Mouse (Mus musculus) lung, postnatal 0 days (tissue): Measurements from ENCODE around the gene Lrmda. TPM values are rescaled to one million over a fixed set of nuclear protein-coding genes. Genes with fewer than 3 reads are reported as not detected.

Experiments used
- ATAC-seq: fragments of 200-750 bp; cut with Nextera tagmentation; 2 replicates; pipeline ENCODE4 v1.8.0; 2017; ENCODE audit warnings: moderate library complexity
- DNase-seq: peaks from one replicate; pipeline ENCODE4 v3.0.0-alpha.2; 2016; ENCODE audit warnings: low spot score
- H3K27ac ChIP-seq: fragments of 300-500 bp; sonication (generic); 2 replicates; pipeline ENCODE4 v1.5.1; 2014; ENCODE audit warnings: antibody characterized with exemption, mild to moderate bottlenecking, low read length, mixed read lengths
- H3K27me3 ChIP-seq: fragments of 300-500 bp; sonication (generic); replicated peaks from 2 replicates; pipeline ENCODE4 v1.6.1; 2014; ENCODE audit warnings: low read length, mixed read lengths; ENCODE audit not compliant: insufficient read depth
- H3K36me3 ChIP-seq: fragments of 300-500 bp; sonication (generic); 2 replicates; pipeline ENCODE4 v1.6.1; 2014; ENCODE audit warnings: low read length, mixed read lengths; ENCODE audit not compliant: insufficient read depth
- H3K4me1 ChIP-seq: fragments of 300-500 bp; sonication (generic); 2 replicates; pipeline ENCODE4 v1.6.1; 2014; ENCODE audit warnings: antibody characterized with exemption, low read depth, low read length, mixed read lengths; ENCODE audit not compliant: insufficient read depth
- H3K4me2 ChIP-seq: fragments of 300-500 bp; sonication (generic); replicated peaks from 2 replicates; pipeline ENCODE4 v1.6.1; 2014; ENCODE audit warnings: low read depth, mild to moderate bottlenecking, low read length, moderate library complexity, mixed read lengths
- H3K4me3 ChIP-seq: fragments of 300-500 bp; sonication (generic); 2 replicates; pipeline ENCODE4 v1.5.1; 2014; ENCODE audit warnings: low read depth, low read length
- H3K9ac ChIP-seq: fragments of 300-500 bp; sonication (generic); replicated peaks from 2 replicates; pipeline ENCODE4 v1.6.1; 2014; ENCODE audit warnings: low read depth, mild to moderate bottlenecking
- H3K9me3 ChIP-seq: fragments of 300-500 bp; sonication (generic); 2 replicates; pipeline ENCODE4 v1.6.1; 2016; ENCODE audit warnings: low read length, mixed read lengths
- CTCF ChIP-seq: IDR thresholded peaks from 2 replicates; pipeline ENCODE4 v1.5.1; 2016; ENCODE audit warnings: antibody characterized with exemption, mild to moderate bottlenecking
- EP300 ChIP-seq: IDR thresholded peaks from 2 replicates; pipeline ENCODE4 v1.6.1; 2016; ENCODE audit warnings: antibody characterized with exemption, mild to moderate bottlenecking, control low read depth
- WGBS: fragments of 180-500 bp; shearing (Covaris S2); extraction: QIAGEN DNeasy Blood & Tissue Kit; methylation state at CpG from one replicate; pipeline ENCODE4 v1.1.7; 2014; 5-methylcytosine and 5-hydroxymethylcytosine counted together
- polyA plus RNA-seq: library from polyadenylated mRNA; unstranded; fragments of >200 nt; fragmentation: Nextera tagmentation; extraction: Ambion mirVana; gene quantifications from 2 replicates; pipeline ENCODE4 v1.2.1, GENCODE M21; 2015

The Lrmda gene
- polyA plus RNA-seq, 1 experiment from 2014 or later: 0.86 TPM

DNA sequence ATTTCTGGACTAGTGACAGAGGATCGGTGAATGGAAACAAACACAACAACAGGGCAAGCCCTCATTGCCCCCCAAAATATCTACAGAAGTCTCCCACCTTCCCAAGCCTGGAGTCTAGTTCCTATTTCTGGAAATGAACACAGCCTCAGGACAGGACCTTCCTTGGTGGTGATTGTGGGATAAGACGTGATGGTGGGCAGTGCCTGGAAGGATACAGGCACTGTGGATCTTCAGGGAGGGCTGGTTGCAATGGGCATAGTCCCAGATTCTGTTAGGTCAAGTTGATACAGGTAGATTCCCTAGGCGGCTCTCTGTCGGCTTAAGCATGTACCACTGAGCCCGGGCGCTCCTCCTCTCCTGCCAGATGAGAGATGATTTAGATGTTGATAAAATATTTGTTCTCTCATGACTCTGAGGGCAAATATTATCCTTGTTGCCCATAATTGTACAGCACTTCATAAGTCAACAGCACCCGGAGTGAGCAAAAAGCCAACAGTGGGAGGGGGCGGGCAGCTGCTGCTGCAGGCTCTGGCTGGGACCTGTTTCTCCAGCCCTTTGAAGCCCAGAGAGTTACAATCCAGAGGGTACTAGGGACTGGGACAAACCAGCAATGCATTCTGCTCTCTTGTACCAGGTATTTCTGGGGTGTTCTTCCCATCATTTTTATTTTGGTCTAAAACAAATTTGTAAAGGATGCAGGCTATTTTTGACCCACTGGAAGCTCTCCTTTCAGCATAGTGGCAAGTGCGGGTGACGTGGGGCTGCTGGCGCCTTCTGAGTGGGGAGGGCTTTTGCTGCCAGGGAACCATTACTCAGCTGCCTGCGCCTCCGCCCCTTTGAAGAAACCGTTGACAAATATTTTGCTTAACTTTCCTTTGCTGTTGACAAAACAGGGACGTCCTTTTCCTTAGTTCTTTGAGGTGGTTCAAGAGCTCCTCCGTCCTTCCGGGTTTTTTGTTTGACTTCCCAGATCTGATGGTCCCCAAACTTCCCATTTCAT is 630.8 kb downstream of the Lrmda start:
- Histone ChIP-seq H3K9me3 (no peaks in the 10 kb centered on the region), H3K9ac (0 out of 2 replicates have a peak overlapping the region, but pooled peaks have one; percentile 19), H3K4me1 (peaks cover 23% of the 10 kb centered on the region), H3K27me3 (no peaks in the 10 kb centered on the region), H3K4me3 (no peak overlapping the region), H3K4me2 (peak overlapping the region; percentile 19; the same call in 1 of the 2 replicates), H3K36me3 (no peaks in the 10 kb centered on the region), H3K27ac (peak overlapping the region; percentile 20; the same call in 1 of the 2 replicates)
- peak; percentile 59 for ATAC-seq
- peak; percentile 82 for DNase-seq
- peak; percentile 25; the same call in 1 of the 2 replicates for TF ChIP-seq EP300
- no peak for TF ChIP-seq CTCF
- WGBS: 15% methylated on average over 17 of the region's 17 CpGs

DNA sequence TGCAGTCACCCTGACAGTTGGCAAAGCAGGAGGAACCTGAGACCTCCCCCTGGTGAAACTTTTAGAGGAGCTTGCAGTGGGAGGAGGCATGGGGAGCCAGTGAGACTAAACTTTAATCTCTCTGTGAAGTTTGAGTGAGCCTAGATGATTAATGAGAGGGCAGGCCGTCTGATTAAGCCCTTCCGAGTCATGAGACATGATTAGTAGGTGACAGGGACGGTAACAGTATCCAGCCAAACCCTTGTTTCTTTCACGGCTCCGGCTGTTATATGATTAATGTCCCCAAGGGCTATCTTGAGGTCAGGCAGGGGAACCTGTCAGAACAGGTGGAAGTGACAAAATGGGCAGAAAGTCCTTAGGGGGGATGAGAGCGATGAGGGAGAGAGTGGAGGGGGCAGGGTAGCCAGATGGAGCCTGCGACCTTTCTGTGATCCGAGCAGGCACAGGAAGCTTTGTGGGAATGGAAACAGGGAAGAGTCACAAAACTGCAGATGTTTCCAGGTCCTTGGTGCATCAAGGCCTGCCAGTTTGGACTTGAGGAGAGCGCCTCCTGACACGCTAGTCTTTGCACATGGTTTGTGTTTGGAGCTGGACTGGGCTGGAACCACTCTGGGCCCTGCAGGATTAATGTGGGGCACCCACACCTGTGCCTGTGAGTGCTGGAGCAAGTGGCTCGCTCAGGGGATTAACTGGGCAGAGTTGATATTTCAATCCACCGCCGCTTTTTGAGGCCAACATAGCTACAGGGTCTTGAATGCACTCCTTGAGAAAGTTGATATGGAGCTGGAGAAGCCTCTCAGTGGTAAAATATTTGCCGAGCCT is 631.8 kb downstream of the Lrmda start:
- Histone ChIP-seq H3K4me2 (no peak overlapping the region), H3K4me3 (no peak overlapping the region), H3K9ac (no peak overlapping the region), H3K9me3 (no peaks in the 10 kb centered on the region), H3K27ac (no peak overlapping the region), H3K36me3 (no peaks in the 10 kb centered on the region), H3K4me1 (peaks cover 23% of the 10 kb centered on the region), H3K27me3 (no peaks in the 10 kb centered on the region)
- peak; percentile 23 for DNase-seq
- WGBS: 46% methylated on average over 14 of the region's 14 CpGs
- no peak for TF ChIP-seq EP300
- TF ChIP-seq CTCF: no peak
- ATAC-seq: no peak

DNA sequence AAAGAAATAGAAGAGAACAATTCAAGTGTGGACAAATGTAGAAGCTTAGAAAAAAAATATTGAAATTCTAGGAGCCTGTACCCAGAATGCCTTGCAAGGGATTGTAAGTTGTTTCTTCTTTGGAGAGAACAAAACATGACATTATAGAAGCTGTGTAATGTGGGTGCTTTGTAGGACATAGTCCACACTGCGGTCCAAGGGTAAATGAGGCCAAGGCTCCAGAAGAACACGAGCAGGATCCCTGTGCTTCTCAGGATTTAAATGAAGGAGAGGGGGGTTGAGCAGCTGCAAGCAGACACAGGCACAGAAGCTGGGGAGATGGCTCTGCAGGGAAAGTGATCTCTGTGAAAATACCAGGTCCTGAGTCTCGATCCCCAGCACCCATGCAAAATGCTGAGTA is 643.0 kb downstream of the Lrmda start:
- Histone ChIP-seq H3K9me3 (no peaks in the 10 kb centered on the region), H3K27me3 (no peaks in the 10 kb centered on the region), H3K27ac (no peak overlapping the region), H3K36me3 (no peaks in the 10 kb centered on the region), H3K4me1 (no peaks in the 10 kb centered on the region), H3K4me3 (no peak overlapping the region), H3K9ac (no peak overlapping the region), H3K4me2 (no peak overlapping the region)
- ATAC-seq (no peak), DNase-seq (no peak)
- WGBS: 73% methylated on average over 3 of the region's 3 CpGs
- TF ChIP-seq EP300: no peak
- no peak for TF ChIP-seq CTCF

DNA sequence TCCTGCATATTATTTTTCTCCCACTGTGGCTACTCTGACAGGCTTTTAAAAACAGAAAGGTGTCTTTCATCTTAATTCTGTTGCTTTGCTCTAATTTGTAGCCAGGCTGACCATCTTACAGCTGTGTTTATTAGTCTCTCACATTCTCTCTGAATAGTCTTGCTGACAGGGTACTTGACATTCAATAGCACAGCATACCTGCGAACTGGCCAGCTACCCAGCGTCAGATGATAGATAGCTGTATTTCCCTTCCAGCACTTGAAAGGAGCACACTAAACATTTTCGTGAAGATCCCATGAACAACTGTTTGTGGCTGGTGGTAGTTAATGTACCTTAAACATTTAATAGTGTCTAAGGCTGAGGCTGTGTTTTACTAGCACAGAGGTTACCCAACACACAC is 646.9 kb downstream of the Lrmda start:
- no peaks in the 10 kb centered on the region for H3K4me1 ChIP-seq
- TF ChIP-seq EP300 (no peak), CTCF (no peak)
- H3K4me2 ChIP-seq: no peak overlapping the region
- H3K36me3 ChIP-seq: no peaks in the 10 kb centered on the region
- no peak for ATAC-seq
- H3K27ac ChIP-seq: no peak overlapping the region
- H3K9me3 ChIP-seq: no peaks in the 10 kb centered on the region
- no peaks in the 10 kb centered on the region for H3K27me3 ChIP-seq
- no peak overlapping the region for H3K4me3 ChIP-seq
- 61% methylated on average over 3 of the region's 3 CpGs for WGBS
- H3K9ac ChIP-seq: no peak overlapping the region
- no peak for DNase-seq

DNA sequence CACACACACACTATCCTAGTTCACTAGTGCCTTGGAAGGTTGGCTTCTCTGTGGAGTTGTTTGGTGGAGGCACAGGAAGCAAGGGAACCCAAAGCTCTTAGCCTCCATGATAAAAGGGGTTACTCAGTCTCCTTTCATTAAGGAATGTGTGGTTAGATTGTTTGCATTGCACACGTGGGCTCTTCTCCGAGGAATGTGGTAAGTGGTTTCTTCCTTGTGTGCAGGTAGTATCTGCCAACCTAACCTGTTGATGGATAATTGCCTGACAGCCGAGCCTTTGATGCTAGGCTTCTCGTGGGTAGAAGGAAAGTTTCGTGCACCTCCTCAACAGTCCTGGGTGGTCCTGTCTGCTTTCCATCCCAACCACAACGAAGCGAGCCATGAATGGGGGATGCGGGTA is 648.8 kb downstream of the Lrmda start:
- no peaks in the 10 kb centered on the region for H3K27me3 ChIP-seq
- 0 out of 2 replicates have a peak, but pooled peaks have one; percentile 21 for ATAC-seq
- no peaks in the 10 kb centered on the region for H3K9me3 ChIP-seq
- no peak overlapping the region for H3K4me3 ChIP-seq
- TF ChIP-seq CTCF: no peak
- TF ChIP-seq EP300: 0 out of 2 replicates have a peak, but pooled peaks have one; percentile 14
- H3K4me2 ChIP-seq: no peak overlapping the region
- DNase-seq: peak; percentile 40
- WGBS: 25% methylated on average over 8 of the region's 8 CpGs
- no peaks in the 10 kb centered on the region for H3K36me3 ChIP-seq
- no peak overlapping the region for H3K27ac ChIP-seq
- no peaks in the 10 kb centered on the region for H3K4me1 ChIP-seq
- H3K9ac ChIP-seq: no peak overlapping the region

DNA sequence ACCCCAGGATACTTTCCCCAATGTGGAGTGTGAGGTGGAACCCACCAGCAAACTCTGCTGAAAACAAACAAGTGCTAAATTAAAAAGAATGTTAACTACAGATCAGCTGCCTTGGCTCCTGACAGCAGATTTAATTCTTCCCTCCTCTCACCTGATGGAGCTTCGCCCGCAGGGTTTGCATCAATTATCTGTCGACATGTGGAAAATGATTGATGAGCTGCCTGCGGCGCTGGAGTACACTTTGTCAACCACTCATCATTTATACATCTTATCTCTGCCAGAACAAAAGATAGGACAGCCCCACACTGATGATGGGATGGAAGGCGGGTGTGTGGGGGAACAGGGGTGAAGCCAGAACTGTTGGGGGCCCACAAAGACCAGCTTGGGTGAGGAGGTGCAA is 649.2 kb downstream of the Lrmda start:
- ATAC-seq (no peak), DNase-seq (no peak)
- Histone ChIP-seq H3K36me3 (no peaks in the 10 kb centered on the region), H3K4me1 (no peaks in the 10 kb centered on the region), H3K9me3 (no peaks in the 10 kb centered on the region), H3K4me3 (no peak overlapping the region), H3K4me2 (no peak overlapping the region), H3K27ac (no peak overlapping the region), H3K27me3 (no peaks in the 10 kb centered on the region), H3K9ac (no peak overlapping the region)
- 30% methylated on average over 6 of the region's 6 CpGs for WGBS
- TF ChIP-seq CTCF (no peak), EP300 (no peak)
